Mouse (Mus musculus) layer of hippocampus, adult 9-10 months (tissue): ENCODE results near the gene 4930502E18Rik.
A peak's percentile ranks its signal among the peaks of the same experiment; 100 is the strongest.
"Not testable (repeated sequence)": the region's sequence is repeated elsewhere in the genome, so short reads cannot be mapped to it uniquely, and the experiment has no call there.

ENCODE experiments used
- DNase-seq: peaks from one replicate; pipeline ENCODE4 v3.0.0; 2022; ENCODE audit warnings: low spot score

4930502E18Rik gene

DNA sequence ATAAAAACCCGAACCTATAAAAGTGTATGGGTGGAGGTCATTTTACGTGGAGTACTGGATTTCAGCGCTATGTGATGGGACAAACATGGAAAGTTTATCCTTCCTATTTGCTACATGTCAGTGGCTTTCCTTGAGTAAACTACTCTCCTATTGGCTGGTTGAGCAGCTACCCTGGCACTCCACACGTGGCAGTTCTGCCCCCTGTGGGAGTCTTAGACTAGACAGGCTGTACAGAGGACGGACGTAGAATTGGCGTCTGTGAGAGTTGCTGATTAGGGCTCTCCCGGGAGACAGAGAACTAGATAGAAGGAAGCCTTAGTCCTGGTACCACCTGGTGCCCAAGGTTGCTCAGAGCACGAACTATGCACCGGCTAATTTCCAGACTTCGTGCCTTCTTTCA, at the start of gene 4930502E18Rik:
TSS of gene 4930502E18Rik (plus strand) at position 231 of the 400 bp plus-strand sequence.
- no peak for DNase-seq

DNA sequence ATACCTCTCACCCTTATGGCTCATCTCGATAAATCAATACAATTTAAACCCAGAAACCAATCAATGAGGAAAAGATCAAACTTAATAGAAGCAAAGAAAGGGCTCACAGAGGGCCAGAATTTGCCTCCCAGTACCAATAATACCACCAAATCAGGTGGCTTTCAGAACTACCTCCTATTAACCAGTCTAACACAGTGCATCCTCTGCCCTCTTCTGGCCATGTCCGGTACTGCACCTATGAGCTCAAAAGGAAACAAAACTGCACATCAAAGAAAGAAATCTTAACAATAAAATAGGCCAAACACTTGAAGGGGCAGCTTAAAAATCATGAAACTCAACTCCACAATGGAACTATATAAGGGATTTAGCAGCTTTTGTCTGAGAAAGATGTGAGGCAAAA, 47.7 kb upstream of the 4930502E18Rik start:
- peak; percentile 75 for DNase-seq

DNA sequence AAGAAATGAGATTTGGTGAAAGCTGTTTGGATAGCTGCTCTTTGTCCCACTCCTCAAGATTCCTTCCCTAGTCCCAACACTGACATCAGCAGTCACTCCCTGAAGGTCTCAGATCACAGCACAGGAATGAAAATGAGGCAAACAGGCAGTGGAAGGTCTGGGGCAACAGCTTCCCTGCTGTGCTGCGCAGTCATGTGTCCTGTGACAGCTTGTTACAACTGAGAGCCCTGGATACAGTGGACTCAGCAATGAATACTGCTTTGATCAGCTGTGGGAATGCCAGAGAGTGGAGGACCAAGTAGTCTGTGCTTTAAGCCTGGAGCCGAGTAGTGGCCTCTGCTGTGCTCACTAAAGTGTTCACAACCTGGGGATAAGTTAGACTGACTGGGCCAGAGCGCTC, 42.0 kb upstream of the 4930502E18Rik start:
- not testable (repeated sequence) for DNase-seq

DNA sequence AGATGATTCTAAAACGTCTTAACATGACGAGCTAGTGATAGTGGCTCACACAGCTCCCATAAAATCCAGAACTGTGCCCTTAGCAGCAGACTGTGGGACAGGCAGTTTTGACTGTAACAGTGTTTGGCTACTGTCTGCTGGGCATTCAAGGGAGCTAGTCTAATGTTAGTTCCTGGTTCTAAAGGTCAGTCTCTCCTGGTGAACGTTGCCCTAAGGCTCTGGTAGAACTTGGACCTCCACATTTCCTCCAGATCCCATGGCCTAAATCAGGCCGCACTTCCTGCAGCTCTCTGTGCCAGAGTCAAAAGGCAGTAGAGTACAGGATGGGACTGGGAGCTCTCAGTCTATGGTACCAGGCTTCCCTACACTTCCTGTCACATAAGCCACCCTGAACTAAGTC, 40.0 kb upstream of the 4930502E18Rik start:
- not testable (repeated sequence) for DNase-seq

DNA sequence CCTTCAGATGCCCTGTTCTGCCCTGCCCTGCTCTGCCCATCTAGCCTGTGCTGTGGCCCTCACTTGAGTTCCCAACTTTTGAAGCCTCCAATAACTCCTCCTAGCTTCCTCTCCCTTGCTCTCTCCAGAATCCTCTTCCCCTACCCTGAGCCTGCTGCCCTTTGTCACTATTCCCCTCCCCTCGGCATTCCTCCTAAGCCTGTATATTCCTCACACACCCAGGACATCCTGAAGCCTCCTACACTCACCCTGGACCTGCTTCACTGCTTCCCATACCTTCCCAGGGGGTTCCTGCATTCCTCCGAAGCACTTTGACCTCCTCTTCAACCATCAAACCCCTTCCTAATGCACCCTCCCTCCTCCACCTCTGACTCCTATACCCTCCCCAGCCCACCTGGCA, 32.6 kb upstream of the 4930502E18Rik start:
- DNase-seq, result no peak

DNA sequence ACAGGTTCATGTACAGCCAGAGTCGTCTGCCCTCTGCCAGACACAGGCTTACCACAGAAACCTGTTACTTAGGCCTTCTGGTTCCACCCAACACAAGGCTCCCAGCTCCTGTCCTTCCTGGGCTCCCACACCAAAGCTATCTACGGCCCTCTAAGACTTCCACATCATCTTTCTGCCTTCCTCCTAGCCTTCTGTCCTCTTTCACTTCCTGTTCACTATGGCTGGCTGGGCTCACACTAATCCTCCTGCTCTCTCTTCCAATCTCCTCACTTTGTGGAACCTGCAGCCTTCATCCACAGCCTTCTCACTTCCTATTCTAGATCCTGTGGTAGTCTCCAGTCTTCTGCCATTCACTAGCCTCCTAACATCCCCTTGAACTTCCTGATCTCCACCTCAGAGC, 31.5 kb upstream of the 4930502E18Rik start:
- no peak for DNase-seq

DNA sequence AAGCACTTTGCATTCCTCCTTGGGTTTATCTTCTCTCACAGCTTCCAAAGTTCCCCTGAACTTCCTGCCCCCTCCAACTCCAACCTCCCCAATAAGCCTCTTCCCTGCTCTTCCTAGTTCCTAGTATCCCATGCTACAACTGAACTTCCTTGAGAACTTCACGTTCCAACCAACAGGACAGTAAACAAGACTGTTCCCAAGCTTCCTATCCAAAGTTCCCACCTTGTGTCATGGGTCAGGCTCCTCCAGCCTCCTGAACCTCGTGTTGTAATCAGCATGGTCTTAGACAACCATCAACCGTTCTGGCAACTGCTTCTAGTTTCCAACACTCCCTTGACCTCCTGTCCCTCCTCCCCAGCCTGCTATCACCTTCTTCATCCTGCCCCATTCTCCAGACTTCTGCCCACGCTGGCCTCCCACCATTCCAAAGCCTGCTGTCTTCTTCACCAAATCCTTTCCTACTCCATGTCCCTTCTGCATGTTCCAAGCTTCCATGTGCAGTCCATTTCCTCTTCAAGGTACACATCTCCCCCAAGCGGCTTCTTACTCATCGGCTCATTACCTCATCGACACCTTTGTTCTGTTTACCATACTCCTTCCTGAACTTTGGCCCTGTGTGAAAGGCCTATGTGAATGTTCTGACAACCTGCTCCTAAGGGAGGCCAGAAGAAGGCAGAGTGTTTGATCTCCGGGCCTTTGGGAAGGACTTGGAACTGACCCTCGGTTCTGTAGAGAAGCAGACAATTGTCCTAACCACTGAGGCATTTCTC, 30.4 kb upstream of the 4930502E18Rik start:
- DNase-seq, result no peak

DNA sequence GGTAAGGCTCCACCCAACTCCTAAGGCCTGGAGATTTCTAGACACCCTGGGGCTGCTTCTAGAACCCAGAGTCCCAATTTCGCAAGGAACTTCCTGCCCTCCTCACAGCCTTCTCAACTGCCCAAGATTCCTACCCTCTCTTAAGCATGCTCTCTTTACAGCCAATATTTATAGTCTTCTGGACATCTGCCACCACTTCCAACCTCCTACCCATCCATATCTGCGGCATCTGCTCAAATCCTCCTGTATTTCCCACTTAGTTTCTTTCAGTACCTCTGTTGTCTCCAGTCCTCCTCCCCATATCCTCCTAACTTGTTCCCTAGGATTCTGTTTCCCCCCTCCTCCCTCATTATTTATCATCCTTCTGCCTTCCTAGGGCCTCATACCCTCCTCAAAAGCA, 25.4 kb upstream of the 4930502E18Rik start:
- DNase-seq, result no peak

DNA sequence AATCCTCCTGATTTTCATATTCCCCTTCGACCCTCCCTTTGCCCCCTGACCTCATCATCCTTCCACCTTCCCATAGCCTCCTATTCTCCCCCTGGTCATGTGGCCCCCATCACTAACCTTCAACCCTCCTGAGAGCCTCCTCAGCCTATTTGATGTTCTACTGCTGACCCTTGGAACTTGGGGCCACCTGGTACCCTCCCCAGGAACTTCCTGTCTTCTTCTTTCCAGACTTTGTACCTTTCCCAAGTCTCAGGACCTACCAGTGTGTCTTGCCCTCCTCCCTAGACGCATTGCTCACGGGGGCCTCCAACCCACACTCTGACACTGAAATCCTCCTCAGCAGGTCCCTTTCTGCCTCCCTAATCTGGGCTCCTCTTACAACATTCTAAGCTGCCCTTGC, 22.0 kb upstream of the 4930502E18Rik start:
- no peak for DNase-seq

DNA sequence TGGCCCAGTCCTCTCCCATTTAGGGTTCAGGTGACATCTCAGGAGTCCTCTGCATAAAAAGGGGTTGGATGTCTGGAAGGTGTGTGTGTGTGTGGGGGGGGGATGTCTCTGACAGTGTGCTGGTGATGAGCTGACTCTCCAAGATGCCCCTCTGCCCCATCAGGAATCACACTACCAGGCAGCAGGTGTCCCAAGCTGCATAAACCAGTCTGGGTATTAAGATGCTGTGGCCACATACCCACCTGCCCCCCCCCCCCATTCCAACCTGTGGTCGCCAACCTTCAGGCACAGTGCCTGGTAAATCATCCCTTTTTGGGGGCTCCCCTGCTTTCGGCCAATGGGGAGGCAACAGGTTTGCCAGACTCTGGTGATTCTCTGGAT, 8.7 kb upstream of the 4930502E18Rik start:
- no peak for DNase-seq

DNA sequence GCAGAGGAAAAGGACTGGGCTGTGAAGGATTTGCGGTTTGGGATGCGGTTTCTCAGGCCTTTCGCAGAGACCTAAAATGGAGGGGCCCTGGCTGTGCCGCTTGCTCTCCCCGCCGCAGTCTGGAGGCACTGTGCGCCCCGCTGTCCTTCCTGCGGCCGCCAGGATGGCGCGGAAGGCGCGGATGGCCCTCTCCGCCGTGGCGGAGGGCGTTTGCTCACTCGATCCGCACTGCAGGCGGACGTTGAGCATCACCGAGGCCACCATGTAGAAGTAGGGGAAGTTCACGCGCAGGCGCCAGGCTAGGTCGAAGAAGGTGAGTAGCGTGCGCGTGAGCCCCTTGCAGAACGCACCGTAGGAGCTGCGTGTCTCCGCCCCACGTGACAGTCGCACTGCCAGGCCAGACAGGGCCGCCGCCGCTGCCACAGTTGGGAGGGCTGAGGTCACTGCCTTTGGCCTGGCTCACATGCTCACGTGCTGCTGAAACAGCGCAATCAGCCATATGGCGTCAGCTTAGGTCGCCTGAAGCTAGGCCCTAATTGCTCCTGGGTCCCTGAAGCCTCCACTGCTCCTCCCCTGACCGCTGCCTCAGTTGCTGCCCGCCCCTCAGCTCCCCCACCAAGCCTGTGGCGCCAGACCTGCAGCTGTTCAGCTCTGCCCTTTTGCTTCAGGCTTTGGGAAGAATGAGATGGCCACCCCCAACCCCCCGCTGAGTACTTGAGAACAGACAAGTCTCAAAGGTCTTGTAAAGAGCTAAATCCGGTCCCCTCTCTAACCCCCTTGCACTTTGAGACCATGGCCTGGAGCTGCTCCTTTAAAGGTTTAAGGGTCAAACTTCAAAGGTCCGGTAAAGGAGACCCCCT, 8.1 kb upstream of the 4930502E18Rik start:
- peak; percentile 9 for DNase-seq

DNA sequence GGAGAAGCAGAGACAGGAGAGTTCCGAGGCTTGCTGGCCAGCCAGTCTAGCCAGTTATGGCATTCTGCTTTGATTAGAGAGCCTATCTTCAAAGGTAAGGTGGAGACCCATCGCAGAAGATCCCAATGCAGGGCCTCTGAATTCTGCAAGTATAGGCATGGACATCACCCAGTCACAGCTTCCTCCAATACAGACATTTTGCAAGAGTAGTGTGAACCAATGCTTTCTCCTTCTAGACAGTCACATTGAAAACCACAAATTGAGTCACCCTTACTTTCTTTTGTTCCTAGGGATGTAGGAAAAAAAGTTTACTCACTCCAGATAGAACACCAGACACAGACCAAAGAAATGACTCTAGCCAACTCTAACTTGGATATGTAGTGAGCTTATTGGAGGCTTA, 4.3 kb downstream of the 4930502E18Rik start:
- DNase-seq, result no peak

DNA sequence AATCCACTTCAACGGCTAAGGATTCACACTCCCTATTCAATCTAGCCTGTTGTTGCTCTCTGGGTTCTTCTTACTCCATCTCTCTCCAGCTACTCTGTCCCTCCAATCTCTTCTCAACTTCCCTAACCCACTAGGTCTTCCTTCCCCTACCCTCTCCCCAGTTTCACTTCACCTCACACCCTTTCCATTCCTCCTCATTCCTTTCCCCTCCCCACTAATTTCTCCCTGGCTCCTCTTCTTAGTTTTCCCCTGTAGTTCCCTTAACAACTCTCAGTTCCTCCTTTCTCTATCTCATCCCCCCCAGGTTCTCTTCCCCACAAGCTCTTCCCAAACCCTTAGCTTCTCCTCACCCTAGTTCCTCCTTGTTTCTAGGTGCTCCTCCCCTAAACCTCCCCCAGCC, 28.2 kb downstream of the 4930502E18Rik start:
- DNase-seq, result no peak

DNA sequence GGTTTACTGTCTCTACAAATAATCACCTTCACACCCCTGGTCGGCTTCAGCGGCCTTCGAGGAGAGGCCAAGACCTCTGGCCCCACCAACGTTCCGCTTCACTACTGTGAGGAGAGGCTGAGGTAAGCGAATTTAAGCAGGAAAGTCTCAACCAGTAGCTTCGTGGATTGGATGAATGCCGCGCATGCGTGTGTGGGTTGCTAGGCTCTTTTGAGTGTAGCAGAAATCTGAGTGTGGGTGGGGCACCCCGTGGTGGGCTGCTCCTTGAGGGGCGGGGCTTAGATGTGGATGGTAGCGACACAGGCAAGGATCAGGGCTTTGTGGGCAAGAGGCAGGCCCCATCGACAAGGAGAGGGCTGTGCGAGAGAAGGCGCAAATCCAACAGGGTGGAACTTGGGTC, 33.1 kb downstream of the 4930502E18Rik start, which contains the start of gene 1700013H16Rik:
TSS of gene 1700013H16Rik (minus strand) at position 96 of the 400 bp plus-strand sequence.
- DNase-seq, result no peak

DNA sequence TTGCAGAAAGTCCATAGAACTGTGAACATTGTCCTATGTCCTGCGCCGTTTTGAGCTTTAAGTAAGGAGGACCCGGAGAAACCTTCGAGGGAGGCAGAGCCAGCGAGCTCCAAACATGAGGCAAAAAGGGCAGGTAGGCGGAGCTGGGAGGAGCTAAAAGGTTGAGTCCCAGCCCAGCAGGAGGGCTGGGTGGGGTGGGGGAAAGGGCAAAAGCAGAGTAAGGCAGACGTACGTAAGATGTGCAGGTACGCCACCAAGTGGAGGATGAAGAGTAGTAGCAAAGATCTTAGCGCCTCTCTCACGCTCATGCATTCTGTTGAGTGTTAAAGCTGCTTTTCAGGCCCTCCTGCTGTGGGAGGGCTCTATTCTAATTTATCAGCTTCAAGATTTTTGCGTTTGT, 51.6 kb downstream of the 4930502E18Rik start, which contains the start of gene Zfp36l3:
TSS of gene Zfp36l3 (minus strand) at position 119 of the 400 bp plus-strand sequence.
- DNase-seq, result no peak
